Mouse (Mus musculus) heart, postnatal 0 days (tissue): ENCODE data around the gene Msx3.

Experiments
- CTCF ChIP-seq: IDR thresholded peaks from 2 replicates; pipeline ENCODE4 v1.5.1; 2016; ENCODE audit warnings: antibody characterized with exemption, control low read depth, low read depth
- EP300 ChIP-seq: IDR thresholded peaks from 2 replicates; pipeline ENCODE4 v1.6.1; 2016; ENCODE audit warnings: antibody characterized with exemption, low read depth

- no peak for TF ChIP-seq EP300
- TF ChIP-seq CTCF = peak; percentile 74
Measured at GRCm38 (mm10) chr7:140063092-140063491, 14.2 kb upstream of the Msx3 start.
